Mouse (Mus musculus) G1E (cell line): ENCODE results near the gene Iqgap1.

Source experiments
- CTCF ChIP-seq: IDR thresholded peaks from 2 replicates; pipeline ENCODE4 v1.5.1; 2012; ENCODE audit warnings: low read depth, low read length, inconsistent platforms, mixed read lengths
- GATA1 ChIP-seq: IDR thresholded peaks from 2 replicates; pipeline ENCODE4 v1.6.1; 2012; ENCODE audit warnings: borderline replicate concordance, low read length, inconsistent platforms, mixed read lengths
- POLR2AphosphoS5 ChIP-seq: IDR thresholded peaks from 2 replicates; pipeline ENCODE4 v1.6.1; 2012; ENCODE audit warnings: low read depth, low read length, inconsistent platforms; ENCODE audit not compliant: insufficient replicate concordance

GRCm38 (mm10) chr7:80796258-80796657 is 29.5 kb downstream of the Iqgap1 start:
- TF ChIP-seq CTCF (no peak), POLR2AphosphoS5 (no peak), GATA1 (no peak)
